Mouse (Mus musculus) spleen, adult 10 weeks (tissue): Measurements from ENCODE around the gene Psmb2. TPM values are rescaled to one million over a fixed set of nuclear protein-coding genes. Genes with fewer than 3 reads are reported as not detected.

Experiments used
- polyA plus RNA-seq: library from polyadenylated mRNA; stranded (reverse); fragments of 350-450 nt; fragmentation: Illumina TruSeq; extraction: RNeasy Lipid Tissue Mini Kit (QIAGEN cat#74804); gene quantifications from one replicate; pipeline ENCODE4 v1.2.3, GENCODE M21; 2015; ENCODE audit warnings: low replicate concordance; ENCODE audit not compliant: insufficient read depth

The Psmb2 gene
- 105 TPM for polyA plus RNA-seq

GRCm38 (mm10) chr4:126677054-126678003 is at the start of gene Psmb2:
TSS of gene Psmb2 (plus strand) at chr4:126677630.

GRCm38 (mm10) chr4:126736001-126736414 is 58.6 kb downstream of the Psmb2 start, which contains the start of gene Tfap2e:
TSS of gene Tfap2e (minus strand) at chr4:126736240.

GRCm38 (mm10) chr4:126753268-126754230 is 76.1 kb downstream of the Psmb2 start, which contains the start of the genes Ncdn and AU040320:
TSS of gene Ncdn (minus strand) at chr4:126753438.
TSS of gene AU040320 (plus strand) at chr4:126753544.

Other genes with a start within 250 kb of the Psmb2 start
- gene Ago3, start 248.1 kb upstream of the Psmb2 start, polyA plus RNA-seq: 15.7 TPM
- gene Ago1, start 209.0 kb upstream of the Psmb2 start, polyA plus RNA-seq: 42.0 TPM
- 9.2 TPM for gene Ago4, start 144.2 kb upstream of the Psmb2 start, polyA plus RNA-seq
- 7.2 TPM for gene Clspn, start 120.7 kb upstream of the Psmb2 start, polyA plus RNA-seq
- 6.4 TPM for gene 5730409E04Rik, start 67.8 kb upstream of the Psmb2 start, polyA plus RNA-seq
- gene Tfap2e, start 58.6 kb downstream of the Psmb2 start, polyA plus RNA-seq: not detected
- gene Ncdn, start 75.8 kb downstream of the Psmb2 start, polyA plus RNA-seq: 3.0 TPM
- gene AU040320, start 75.9 kb downstream of the Psmb2 start, polyA plus RNA-seq: 20.9 TPM